10 mouse cellular contexts compared by ENCODE assay signal in genomic region chr19:16871192-16871760, GRCm38 (mm10). TPM values are rescaled to one million over a fixed set of nuclear protein-coding genes. Genes with fewer than 3 reads are reported as not detected.
DNase-seq lines count a peak whose midpoint lies in the region; ATAC-seq and TF ChIP-seq lines count a peak whose summit lies in the region.
"Had no signal": no experiment of that assay in that cellular context is flagged by ENCODE, and none has a peak within 500 bp of the region (broad histone marks: within the 10 kb centered on the region; RNA-seq: fewer than 3 reads in every experiment).

No protein-coding gene starts in this region.

- TF ChIP-seq CTCF in gastrocnemius, adult 2 months (IDR thresholded peaks at IDR 0.05): no peak
- no peak for TF ChIP-seq CTCF in lung, embryonic 14.5 days (IDR thresholded peaks at IDR 0.05; ENCODE audit: low read depth)

- no peak for ATAC-seq in lung, embryonic 14.5 days (ENCODE audit: insufficient read depth)
- ATAC-seq in limb, embryonic 11.5 days (ENCODE audit: insufficient number of reproducible peaks, low FRiP score, low TSS enrichment, low read depth): no peak

- H3K36me3 ChIP-seq in lung, embryonic 14.5 days (ENCODE audit: insufficient read depth): no peaks in the 10 kb centered on the region
- H3K36me3 ChIP-seq in limb, embryonic 11.5 days (ENCODE audit: control insufficient read depth, insufficient read depth, low read length): no peaks in the 10 kb centered on the region

- peak overlapping the region; percentile 64; the same call in 1 of the 2 replicates for H3K4me3 ChIP-seq in gastrocnemius, adult 2 months
- H3K4me3 ChIP-seq in lung, embryonic 14.5 days (ENCODE audit: low read depth, low read length): no peak overlapping the region; the same call in 1 of the 2 replicates
- no peak overlapping the region for H3K4me3 ChIP-seq in limb, embryonic 11.5 days (ENCODE audit: low read depth, low read length)

- no peak overlapping the region for H3K9ac ChIP-seq in lung, embryonic 14.5 days
- H3K9ac ChIP-seq in limb, embryonic 11.5 days (ENCODE audit: low read length): no peak overlapping the region

- no peaks in the 10 kb centered on the region for H3K9me3 ChIP-seq in lung, embryonic 14.5 days (ENCODE audit: low read depth, low read length)
- H3K9me3 ChIP-seq in limb, embryonic 11.5 days (ENCODE audit: control insufficient read depth, low read length): no peaks in the 10 kb centered on the region

- no peak overlapping the region for H3K4me2 ChIP-seq in lung, embryonic 14.5 days
- H3K4me2 ChIP-seq in limb, embryonic 11.5 days (ENCODE audit: low read depth, severe bottlenecking): no peak overlapping the region

- peaks cover 90% of the 10 kb centered on the region for H3K27me3 ChIP-seq in lung, embryonic 14.5 days (ENCODE audit: insufficient read depth, low read length)
- peaks cover 77% of the 10 kb centered on the region for H3K27me3 ChIP-seq in limb, embryonic 11.5 days (ENCODE audit: control insufficient read depth, insufficient read depth, low read length)

- no peak overlapping the region for H3K27ac ChIP-seq in gastrocnemius, adult 2 months
- no peak overlapping the region for H3K27ac ChIP-seq in lung, embryonic 14.5 days (ENCODE audit: low read depth)
- no peak overlapping the region for H3K27ac ChIP-seq in limb, embryonic 11.5 days (replicated peaks; ENCODE audit: low read depth, low read length)

- 1% methylated on average over 24 of the region's 24 CpGs for WGBS in lung, embryonic 14.5 days
- under 1% methylated on average over 24 of the region's 24 CpGs for WGBS in limb, embryonic 11.5 days

- intact Hi-C loops in gastrocnemius, adult 2 months (cut with DNase I): no loop called here

- no peaks in the 10 kb centered on the region for H3K4me1 ChIP-seq in lung, embryonic 14.5 days (ENCODE audit: insufficient read depth)
- peaks cover 10% of the 10 kb centered on the region; the same call in 1 of the 2 replicates for H3K4me1 ChIP-seq in limb, embryonic 11.5 days (ENCODE audit: control insufficient read depth, insufficient read depth, low read length)

- no peak for DNase-seq in gastrocnemius, adult 2 months
- DNase-seq in gastrocnemius, postnatal 10 days: no peak
- peak; percentile 23 for DNase-seq in lung, embryonic 14.5 days
- DNase-seq in lung, adult 18-20 months: no peak
- peak; percentile 62 for DNase-seq in embryo, embryonic 10.5 days (ENCODE audit: low spot score)
- peak; percentile 66 for DNase-seq in limb, embryonic 11.5 days (ENCODE audit: low spot score)
- DNase-seq in layer of hippocampus, adult 9-11 months: no peak
- DNase-seq in spleen, postnatal 4 days (ENCODE audit: low spot score in 2 of 2): no peak
- DNase-seq: thymus, adult 2 months had no signal

RNA-seq across cellular contexts. Expression of gene Foxb2, which starts 2.3 kb away (rescaled TPM):
- total RNA-seq in gastrocnemius, adult 2 months (2021): not detected
- total RNA-seq in gastrocnemius, postnatal 10 days (2021): not detected
- not detected in 2 replicates for polyA plus RNA-seq in lung, embryonic 14.5 days (2014; fragmentation: Nextera tagmentation; extraction: Ambion mirVana)
- not detected in 2 replicates for polyA plus RNA-seq in limb, embryonic 11.5 days (2014; fragmentation: Nextera tagmentation; extraction: Ambion mirVana)
- total RNA-seq: heart, postnatal 14 days had no signal

Comparison
In these comparisons a context has a peak if more than half of its experiments do, and no peak if none do; other contexts are left out.
1. DNase-seq: peak in lung, embryonic 14.5 days (single experiment), embryo, embryonic 10.5 days (single experiment) and limb, embryonic 11.5 days (single experiment); none in gastrocnemius, adult 2 months (single experiment), gastrocnemius, postnatal 10 days (single experiment), lung, adult 18-20 months (0 of 2), layer of hippocampus, adult 9-11 months (single experiment) and spleen, postnatal 4 days (0 of 2).